Mouse (Mus musculus): ENCODE results near the gene Vmn1r70. TPM values are rescaled to one million over a fixed set of nuclear protein-coding genes. Genes with fewer than 3 reads are reported as not detected.

Vmn1r70 gene
- polyA plus RNA-seq (2015; fragmentation: Nextera tagmentation; extraction: Ambion mirVana), result not detected in 2 replicates

- Histone ChIP-seq H3K4me1 (replicated peaks) (no peaks in the 10 kb centered on the region), H3K9me3 (replicated peaks) (no peaks in the 10 kb centered on the region), H3K27ac (replicated peaks) (no peak within 1 kb of the TSS), H3K27me3 (no peaks in the 10 kb centered on the region), H3K9ac (no peak within 1 kb of the TSS), H3K36me3 (replicated peaks) (no peaks in the 10 kb centered on the region), H3K4me2 (no peak within 1 kb of the TSS), H3K4me3 (replicated peaks) (no peak within 1 kb of the TSS)
- WGBS (ENCODE audit: insufficient replicate concordance), result 28% methylated on average over 1 of the region's 1 CpGs
- no peak for ATAC-seq (ENCODE audit: insufficient read depth)
These were observed at the start of gene Vmn1r70 for GRCm38 (mm10) chr7:10631232-10631631. Vmn1r70 (plus strand) TSS chr7:10631532.

- no peak within 1 kb of the TSS for H3K9ac ChIP-seq
- no peaks in the 10 kb centered on the region for H3K9me3 ChIP-seq (replicated peaks)
- no peak within 1 kb of the TSS for H3K4me2 ChIP-seq
- H3K27me3 ChIP-seq, result no peaks in the 10 kb centered on the region
- no peaks in the 10 kb centered on the region for H3K36me3 ChIP-seq (replicated peaks)
- no peak within 1 kb of the TSS for H3K4me3 ChIP-seq (replicated peaks)
- H3K4me1 ChIP-seq (replicated peaks), result no peaks in the 10 kb centered on the region
- no peak within 1 kb of the TSS for H3K27ac ChIP-seq (replicated peaks)
- no peak for ATAC-seq (ENCODE audit: insufficient read depth)
These were observed 17.8 kb upstream of the Vmn1r70 start, which contains the start of gene Vmn1r69 for GRCm38 (mm10) chr7:10613559-10613958. Vmn1r69 (minus strand) TSS chr7:10613659.

Other genes starting within 250 kb of the Vmn1r70 start
- not detected in 2 replicates for gene Vmn1r67, start 188.2 kb upstream of the Vmn1r70 start, polyA plus RNA-seq (2015; fragmentation: Nextera tagmentation; extraction: Ambion mirVana)
- 1.6 and 1.7 TPM in 2 replicates for gene Zik1, start 136.1 kb upstream of the Vmn1r70 start, polyA plus RNA-seq (2015; fragmentation: Nextera tagmentation; extraction: Ambion mirVana)
- not detected in 2 replicates for gene Vmn1r68, start 73.0 kb upstream of the Vmn1r70 start, polyA plus RNA-seq (2015; fragmentation: Nextera tagmentation; extraction: Ambion mirVana)
- not detected in 2 replicates for gene Vmn1r69, start 17.9 kb upstream of the Vmn1r70 start, polyA plus RNA-seq (2015; fragmentation: Nextera tagmentation; extraction: Ambion mirVana)
- not detected in 2 replicates for gene Nlrp4b, start 56.3 kb downstream of the Vmn1r70 start, polyA plus RNA-seq (2015; fragmentation: Nextera tagmentation; extraction: Ambion mirVana)
- gene Vmn1r71, start 122.8 kb downstream of the Vmn1r70 start, polyA plus RNA-seq (2015; fragmentation: Nextera tagmentation; extraction: Ambion mirVana), result not detected in 2 replicates

Measured in liver, embryonic 15.5 days (tissue).